Mouse (Mus musculus): ENCODE results near the gene Ddost.

Ddost gene

DNA sequence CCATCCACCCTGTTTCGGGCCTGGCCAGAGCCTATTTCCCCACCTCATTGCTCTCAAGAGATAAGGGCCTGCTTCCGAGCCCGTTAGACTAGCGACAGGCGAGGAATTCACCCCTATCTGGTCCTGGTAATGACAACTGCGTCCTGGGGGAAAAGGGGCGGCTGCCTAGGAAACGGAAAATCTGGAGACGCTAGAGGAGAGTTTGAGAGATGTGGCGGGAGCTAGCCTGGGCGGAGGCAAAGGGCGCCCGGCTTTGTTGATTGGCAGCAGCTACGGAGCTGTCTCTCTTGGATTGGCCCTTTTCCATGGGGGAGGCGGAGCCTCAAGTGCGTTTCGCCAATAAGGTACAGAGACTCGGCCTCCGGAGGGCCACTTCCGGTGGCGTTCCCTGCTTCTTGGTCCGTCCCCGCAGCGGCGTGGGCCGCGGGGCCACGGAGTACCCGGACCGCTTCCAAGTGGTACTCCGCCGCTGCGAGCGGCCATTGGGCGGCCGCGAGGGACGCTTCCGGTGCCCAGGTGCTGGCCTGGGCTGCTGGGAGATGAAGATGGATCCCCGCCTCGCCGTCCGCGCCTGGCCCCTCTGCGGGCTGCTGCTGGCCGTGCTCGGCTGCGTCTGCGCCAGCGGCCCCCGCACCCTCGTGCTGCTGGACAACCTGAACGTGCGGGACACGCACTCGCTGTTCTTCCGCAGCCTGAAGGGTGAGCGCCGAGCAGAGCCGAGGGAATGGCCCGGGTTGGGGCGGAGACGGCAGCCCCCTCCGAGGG is at the start of gene Ddost:
Gene Ddost, plus strand, starts transcription at position 391 of the 765 bp plus-strand sequence.
- peak; percentile 98 for DNase-seq (ENCODE audit: extremely low spot score, low spot score)

DNA sequence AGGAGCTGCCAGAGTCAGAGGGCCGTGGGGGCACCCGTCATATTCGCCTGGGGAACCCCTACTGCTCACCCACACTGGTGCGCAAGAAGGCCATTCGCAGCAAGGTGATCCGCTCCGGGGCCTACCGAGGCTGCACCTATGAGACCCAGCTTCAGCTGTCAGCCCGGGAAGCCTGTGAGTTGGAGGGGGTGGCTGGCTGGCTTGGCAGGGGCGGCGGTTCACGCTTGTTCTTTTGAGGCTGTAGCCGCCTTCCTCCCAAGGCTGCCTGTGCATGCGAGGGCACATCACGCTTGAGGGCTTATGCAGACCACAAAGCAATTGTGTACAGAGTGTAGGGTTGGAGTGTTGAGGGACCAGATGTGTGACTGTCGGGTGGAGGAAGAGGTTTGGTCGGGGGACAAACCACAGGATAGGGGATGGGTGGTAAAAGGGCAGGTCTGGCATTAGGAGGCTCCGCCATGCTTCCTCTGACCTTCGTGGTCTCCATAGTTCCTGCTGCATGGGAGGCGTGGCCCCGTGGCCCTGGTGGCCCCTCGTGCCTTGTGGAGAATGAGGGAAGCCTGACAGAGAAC is 47.3 kb upstream of the Ddost start:
- DNase-seq (ENCODE audit: extremely low spot score, low spot score), result no peak

DNA sequence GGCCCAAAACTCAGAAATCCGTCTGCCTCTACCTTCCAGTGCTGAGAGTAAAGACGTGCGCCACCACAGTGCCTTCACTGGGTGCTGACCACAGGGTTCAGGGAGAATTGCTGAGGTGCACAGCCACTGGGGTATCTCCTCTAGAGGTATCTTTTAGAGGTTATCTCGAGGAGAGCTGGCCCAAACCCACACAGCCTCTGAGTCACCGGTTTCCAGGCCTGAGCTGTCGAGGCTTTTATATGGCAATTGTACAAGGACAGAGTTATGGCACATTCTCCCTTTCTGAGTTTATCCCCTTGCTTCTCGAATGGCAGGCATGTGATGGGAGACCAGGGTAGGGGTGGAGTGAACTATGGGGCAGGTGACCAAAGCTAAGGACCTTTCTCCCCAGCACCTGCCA is 45.9 kb upstream of the Ddost start:
- DNase-seq (ENCODE audit: extremely low spot score, low spot score), result no peak

DNA sequence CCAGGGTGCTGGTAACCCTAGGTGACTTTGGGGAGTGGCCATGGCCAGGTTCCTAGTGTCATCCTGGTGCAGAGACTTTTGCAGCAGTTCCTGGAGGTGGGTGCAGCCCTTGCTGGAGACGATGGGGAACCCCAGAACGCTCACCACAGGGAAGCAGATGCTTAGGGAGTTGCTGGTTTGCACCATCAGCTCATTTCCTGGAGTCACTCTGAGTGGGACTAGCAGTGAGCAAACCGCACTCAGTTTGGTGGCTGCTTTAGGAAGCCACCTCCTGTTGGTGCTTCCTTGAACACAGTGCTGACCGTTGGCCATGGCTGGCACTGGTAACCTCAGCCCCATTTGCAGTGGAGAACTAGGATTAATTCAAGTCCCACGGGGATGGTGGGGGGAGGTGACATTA is 45.0 kb upstream of the Ddost start:
- DNase-seq (ENCODE audit: extremely low spot score, low spot score), result no peak

DNA sequence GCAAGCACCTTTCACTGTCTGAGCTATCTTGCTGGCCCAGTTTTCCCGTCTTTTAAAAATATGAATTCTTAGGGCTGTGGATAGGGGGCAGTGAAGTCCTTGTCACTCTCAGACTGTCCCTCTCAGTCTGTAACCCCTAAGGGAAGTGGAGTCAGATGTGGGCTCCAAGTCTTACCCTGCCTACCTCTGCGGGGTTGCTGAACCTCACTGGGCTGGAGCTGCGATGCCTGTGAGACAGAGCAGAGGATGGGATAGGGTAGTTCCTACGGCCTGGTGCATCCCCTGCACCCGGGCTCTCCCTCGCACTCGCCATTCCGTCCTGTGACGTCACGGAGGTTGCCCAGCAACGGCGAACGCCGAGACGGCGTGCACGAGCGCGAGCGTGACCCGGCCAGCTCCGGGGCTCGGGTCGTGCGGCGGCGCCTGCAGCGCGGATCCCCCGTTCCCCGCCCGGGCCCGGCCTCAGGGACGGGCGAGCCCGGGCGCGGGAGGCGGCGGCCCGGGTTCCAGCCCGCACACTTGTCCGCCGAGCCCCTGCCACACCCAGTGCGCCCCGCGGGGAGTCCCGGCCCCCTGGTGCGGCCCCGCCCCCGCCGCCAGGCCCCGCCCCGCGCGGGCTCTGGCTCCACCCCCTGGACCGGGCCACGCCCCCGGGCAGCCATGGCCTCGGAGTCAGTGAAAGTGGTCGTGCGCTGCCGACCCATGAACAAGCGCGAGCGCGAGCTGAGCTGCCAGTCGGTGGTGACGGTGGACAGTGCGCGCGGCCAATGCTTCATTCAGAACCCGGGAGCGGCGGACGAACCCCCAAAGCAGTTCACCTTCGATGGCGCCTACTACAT is 42.5 kb upstream of the Ddost start:
- DNase-seq (ENCODE audit: extremely low spot score, low spot score), result peak; percentile 98

DNA sequence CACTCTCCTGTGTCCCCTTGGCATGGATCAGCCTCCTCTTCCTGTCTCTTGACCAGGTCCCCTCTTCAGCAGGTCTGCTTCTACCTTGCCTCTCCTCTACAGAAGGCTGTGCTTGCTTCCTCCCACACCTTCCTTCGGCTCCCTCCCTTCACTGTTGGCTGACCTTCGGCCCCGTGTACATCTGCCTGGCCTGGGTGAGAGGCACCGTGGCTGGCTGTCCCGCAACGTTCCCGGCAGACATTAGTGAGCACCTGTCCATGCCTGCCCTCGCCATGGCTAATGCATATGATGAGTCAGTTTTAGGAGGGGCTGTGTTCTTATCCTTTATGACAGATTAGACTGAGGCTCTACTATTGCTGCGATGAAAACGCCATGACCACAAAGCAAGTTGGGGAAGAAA is 36.7 kb upstream of the Ddost start:
- DNase-seq (ENCODE audit: extremely low spot score, low spot score), result no peak

DNA sequence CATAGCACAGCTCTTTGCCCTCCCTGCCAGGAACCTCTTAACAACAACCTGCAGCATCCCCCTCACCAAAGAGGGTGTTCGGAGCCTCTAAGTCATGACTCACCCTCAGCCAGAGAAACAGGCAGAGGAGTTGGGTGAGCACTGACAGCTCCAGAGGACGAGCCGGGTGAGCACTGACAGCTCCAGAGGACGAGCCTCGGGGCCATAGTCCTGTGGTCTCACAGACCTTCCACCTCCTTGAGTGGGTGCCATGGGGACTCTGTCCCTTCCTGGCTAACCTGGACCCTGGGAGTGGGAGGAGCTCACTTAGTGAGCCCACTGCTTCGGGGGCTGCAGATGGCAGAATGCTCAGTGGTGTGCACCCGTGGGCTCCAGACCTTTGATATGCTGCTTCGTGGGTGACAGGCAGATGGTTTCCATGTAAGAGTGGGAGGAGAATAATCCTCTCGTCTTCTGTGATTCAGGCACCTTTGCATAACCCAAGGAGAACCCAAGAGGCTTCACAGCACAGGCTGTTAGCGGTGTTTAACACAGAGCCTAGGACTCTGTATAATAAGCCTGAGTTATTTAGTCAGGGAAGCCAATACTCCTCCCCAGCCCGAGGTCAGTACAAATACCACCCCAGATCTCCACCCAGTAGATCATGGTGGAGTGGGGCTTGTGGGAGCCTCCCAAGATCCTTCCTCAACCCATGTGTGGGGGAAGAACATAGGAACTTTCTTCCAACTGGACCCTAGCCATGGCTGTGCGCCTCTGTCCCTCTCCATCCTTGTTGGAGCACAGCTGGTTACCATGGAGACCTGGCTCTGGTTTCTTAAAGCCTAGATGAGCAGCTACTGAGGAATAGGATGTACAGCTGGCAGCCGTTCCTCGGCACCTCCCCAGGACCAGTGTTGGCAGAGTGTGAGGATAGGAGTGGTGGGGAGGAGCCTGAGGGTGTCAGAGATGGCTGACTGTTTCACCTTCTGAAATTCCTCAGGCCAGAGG is 32.2 kb upstream of the Ddost start:
- DNase-seq (ENCODE audit: extremely low spot score, low spot score), result no peak

DNA sequence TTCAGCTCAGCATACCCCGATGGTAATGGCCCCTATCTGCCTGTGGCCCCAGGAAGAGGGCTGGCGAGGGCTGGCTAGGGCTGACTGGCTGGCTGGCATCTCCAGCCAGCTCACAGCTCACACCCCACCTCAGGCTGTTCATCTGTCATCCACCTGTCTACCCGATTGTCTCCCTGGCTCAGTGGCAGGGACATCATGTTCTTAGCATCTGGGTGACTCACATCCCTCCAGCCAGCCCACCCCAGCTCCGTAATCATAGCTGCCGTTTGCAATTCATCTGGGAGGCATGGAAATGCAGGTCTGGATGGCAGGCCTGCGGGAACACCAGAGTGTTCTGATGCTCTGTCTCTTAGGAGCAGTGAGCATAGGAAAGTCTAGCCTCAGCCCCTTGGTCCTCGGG is 26.2 kb upstream of the Ddost start:
- DNase-seq (ENCODE audit: extremely low spot score, low spot score), result no peak

DNA sequence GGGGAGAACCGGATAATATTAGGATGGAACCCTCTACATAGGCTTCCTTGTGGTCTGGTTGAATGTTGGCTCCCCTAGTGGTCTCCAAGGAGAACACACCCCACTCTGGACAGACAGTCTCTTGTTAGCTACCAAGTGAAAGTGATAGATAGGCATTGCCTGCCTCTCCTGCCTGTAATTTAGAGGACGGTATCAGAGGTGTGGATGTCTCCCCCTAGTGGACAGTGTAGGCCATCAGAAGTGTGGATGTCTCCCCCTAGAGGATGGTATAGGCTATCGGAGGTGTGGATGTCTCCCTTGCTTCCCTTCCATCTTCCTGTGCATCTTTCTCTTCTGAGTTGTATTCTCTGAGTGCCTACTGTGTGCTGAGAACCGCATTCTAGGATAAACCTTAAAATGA is 21.7 kb upstream of the Ddost start:
- peak; percentile 70 for DNase-seq (ENCODE audit: extremely low spot score, low spot score)

DNA sequence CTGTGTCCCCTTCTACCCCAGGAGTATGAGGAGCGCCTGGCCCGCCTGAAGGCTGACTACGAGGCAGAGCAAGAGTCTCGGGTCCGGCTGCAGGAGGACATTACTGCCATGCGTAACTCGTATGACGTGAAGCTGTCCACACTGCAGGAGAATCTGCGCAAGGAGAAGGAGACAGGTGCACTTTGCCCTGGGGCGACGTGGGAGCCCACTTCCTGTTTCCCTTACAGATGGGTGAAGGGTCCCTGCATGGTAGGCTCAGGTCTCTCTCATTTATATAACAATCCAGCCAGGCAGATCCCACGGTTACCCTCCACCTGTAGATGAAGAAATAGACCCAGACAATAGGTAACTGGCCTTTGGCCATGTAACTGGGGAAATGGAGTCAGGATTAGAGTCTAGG is 18.1 kb upstream of the Ddost start:
- DNase-seq (ENCODE audit: extremely low spot score, low spot score), result no peak

DNA sequence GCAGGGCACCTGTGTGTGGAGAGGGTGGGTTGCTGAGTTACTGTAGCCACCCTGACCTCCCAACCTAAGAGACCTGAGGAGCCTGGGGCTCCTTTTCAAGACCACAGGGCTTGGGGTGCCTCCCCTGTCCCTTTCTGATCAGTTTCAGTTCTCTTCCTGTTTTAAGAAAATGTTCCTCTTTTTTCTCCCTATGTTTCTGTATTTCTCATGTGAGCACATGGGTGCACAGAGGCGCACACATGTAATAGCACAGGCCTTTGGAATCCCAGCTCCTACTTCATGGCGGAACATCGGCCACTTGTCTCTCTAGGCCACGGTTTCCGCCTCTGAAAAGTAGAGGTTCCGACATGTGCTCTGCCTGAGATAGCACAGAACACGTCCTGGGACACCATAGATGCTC is 15.8 kb upstream of the Ddost start:
- DNase-seq (ENCODE audit: extremely low spot score, low spot score), result no peak

DNA sequence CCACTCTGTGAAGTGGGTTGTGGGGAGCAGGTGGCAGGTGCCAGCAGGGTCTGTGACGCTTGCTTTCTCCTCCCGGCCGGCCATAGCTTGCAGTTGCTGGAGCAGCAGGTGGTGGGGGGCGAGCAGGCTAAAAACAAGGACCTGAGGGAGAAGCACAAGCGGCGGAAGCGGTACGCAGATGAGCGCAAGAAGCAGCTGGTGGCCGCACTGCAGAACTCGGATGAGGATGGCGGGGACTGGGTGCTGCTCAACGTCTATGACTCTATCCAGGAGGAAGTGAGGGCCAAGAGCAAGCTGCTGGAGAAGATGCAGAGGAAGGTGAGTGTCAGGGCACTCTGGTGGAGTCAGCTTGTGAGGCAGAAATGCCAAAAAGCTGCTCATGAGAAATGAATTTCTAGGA is 12.5 kb upstream of the Ddost start:
- no peak for DNase-seq (ENCODE audit: extremely low spot score, low spot score)

DNA sequence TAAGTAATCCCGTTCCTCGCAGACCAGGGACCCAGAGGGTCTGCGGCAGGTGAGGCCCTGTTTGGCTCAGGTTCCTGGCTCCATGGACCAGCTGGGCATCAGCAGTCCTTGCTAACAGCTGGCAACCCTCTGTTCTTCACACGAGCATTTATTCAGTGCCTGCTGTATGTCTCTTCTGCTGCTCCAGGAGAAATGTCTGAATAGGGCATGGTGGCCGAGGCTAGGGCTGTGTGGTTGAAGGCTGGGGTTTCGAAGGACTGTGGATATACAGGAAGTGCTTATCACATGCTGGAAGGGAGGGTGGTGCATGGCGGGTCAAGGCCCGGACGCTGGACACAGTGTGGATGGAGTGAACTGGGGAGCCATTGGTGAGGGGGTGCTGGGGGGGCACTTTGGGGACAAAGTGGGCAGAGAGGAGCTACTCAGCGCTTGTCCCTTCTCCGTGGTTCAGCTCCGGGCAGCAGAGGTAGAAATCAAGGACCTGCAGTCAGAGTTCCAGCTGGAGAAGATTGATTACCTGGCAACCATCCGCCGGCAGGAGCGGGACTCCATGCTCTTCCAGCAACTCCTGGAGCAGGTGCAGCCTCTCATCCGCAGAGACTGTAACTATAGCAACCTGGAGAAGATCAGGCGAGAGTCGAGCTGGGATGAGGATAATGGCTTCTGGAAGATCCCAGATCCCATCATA is 11.1 kb upstream of the Ddost start:
- no peak for DNase-seq (ENCODE audit: extremely low spot score, low spot score)

DNA sequence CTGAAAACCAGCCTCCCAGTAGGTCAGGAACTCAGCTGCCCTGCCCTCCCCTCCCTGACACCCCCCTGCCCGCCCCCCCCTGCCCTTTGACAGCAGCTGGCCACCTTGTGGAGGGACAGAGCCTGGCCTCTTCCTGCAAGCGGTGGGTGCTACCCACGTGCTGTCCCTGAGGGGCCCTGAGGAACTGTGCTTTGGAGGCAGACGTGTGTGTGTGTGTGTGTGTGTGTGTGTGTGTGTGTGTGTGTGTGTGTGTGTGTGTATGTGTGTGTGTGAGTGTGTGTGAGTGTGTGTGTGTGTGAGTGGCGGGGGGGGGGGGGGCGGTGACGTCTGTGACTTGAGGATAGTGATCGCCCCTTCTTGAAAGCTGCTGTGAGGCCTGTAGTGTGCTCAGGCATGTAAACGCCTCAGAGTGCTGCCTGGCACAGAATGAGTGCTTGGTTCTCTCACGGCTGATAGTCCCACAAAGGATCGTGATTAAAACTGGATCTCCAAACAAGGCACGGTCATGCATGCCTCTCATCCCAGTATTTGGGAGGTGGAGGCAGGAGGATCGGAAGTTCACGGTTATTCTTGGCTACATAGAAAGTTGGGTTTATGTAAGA is 10.5 kb upstream of the Ddost start:
- DNase-seq (ENCODE audit: extremely low spot score, low spot score), result no peak

DNA sequence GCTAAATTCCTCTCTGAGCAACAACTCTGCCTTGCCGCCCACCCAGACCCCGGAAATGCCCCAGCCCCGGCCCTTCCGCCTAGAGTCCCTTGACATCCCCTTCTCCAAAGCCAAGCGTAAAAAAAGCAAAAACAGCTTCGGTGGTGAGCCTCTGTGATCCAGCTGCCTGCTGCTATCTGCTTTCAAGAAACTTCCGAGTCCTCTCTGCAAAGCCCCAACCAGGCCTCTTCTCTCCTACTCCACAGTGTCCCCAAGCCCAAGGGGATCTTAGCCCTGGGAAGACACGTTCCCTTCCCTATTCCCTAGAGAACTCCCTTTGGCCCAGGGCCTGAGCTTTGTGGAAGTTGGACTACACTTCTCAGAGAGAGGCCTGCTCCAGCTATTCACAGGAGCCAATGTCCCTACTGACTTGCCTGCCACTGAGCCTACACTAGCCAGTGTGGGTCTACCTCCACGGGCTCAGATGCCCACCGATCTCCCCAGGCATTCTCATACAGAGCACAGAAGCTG is 3.2 kb upstream of the Ddost start:
- no peak for DNase-seq (ENCODE audit: extremely low spot score, low spot score)

DNA sequence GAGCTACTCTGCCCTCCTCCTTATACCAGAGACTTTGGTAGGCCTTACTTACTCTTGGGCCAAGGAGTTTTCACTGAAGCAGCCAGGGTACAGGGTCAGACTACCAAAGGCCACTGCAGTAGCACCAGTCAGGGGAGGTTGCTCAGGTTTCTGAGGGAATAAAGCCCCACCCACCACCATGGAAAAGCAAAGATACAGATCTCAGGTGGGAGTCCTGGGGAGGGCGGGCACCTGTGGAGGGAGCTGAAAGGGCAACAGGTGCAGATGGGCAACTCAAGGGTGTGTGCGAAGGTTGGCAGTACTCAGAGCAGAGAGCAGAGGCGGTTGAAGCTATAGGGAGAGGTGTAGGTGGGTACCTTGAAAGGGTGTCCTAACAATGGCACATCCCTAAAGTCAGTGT is 1.5 kb upstream of the Ddost start:
- no peak for DNase-seq (ENCODE audit: extremely low spot score, low spot score)

DNA sequence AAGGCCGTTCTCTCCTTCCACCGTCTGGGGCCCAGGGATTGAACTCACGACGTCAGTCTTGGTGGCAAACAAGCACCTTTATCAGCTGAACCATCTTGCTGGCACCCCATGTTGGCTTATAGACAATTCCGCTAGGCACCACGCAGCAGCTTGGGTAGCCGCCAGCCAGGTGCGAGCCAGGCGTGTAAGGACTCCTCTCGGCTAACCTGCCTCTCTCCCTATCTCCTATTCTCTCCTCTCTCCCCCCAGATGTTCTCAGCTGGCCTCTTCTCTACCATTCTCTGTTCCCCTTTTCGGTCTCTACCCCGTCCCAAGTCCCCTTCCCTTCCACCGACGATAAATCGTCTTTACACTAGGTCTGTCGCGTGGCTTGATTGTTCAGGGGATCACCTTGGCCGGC is 788 bp upstream of the Ddost start:
- no peak for DNase-seq (ENCODE audit: extremely low spot score, low spot score)

DNA sequence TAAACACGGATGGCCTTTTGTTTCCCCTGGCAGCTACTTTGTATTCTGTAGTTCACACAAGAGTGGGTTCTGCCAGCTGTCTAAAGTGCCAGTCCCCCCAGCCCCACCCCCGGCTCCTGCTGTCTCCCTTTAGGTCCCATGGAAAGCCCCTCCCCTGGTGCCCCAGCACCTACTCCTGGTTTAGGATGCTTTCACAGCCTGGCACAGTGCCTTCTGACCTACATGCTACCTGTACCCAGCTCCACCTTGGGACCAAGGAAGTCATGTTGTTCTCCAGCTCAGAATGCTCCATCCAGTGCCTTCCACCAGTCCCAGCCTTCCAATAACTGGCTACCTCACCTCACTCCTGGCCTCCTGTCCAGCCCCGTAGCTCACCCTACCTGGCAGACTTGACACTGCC is 2.5 kb downstream of the Ddost start:
- no peak for DNase-seq (ENCODE audit: extremely low spot score, low spot score)

DNA sequence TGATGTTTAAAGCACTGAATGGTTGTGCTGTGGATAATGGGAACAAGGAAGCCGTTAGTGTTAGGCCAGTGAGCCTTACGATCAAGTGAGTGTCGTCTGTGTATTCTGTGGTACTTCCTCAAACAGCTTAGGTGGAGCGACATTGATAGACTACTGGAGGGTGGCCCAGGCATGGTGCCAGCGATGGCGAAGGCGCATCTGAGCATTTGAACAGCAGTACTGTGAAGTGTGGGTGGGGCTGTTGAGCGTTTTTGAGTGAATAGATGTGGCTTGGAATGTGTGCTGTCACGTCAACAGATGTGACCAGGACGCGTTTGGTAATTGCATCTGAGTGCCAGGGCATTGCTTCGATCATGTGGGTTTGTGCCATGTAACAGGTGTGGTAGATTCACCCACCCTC is 3.2 kb downstream of the Ddost start:
- DNase-seq (ENCODE audit: extremely low spot score, low spot score), result no peak

DNA sequence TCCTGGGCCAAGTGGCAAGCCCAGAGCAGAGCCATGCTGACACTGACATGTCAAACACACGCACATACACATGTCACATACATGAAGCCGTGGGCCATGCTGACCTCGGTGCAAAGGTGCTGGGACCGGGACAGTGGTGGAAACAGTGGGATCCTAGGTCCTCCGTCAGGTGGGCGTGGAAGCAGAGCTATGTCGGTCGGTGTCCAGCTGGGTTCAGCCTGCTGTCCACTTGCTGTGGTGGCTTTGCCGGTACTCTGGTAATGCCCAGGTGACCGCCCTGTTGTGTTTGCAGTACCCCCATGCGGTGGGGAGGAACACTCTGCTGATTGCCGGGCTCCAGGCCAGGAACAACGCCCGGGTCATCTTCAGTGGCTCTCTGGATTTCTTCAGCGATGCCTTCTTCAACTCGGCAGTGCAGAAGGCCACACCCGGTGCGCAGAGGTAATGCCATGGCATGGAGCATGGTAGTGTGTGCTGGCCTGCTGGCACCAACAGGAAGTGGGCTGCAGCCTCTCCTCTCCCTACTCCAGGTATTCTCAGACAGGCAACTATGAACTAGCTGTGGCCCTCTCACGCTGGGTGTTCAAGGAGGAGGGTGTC is 5.9 kb downstream of the Ddost start:
- DNase-seq (ENCODE audit: extremely low spot score, low spot score), result no peak
